In the genomic region with DNA sequence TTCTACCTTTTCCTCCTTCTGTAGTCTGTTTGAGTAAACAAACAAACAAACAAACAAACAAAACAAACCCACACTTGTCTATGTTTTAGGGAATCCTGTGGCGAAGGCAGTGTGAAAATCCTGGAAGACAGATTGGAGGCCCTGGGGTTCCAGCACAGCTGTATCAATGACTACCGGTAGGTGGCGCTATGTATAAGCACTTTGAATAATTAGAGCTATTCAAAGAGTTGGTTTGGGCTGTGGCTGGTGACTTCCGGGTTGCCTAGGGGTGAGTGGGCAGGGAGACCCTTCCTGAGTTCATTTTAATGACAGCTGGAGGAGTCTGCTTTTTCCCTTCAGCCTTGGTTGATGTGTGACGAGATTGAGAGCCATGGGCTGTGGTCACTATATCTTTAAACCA, we compare ENCODE assay signal across 8 mouse cellular contexts. TPM values are rescaled to one million over a fixed set of nuclear protein-coding genes. Genes with fewer than 3 reads are reported as not detected.
DNase-seq lines count a peak whose midpoint lies in the region; ATAC-seq and TF ChIP-seq lines count a peak whose summit lies in the region.
"Had no signal": no experiment of that assay in that cellular context is flagged by ENCODE, and none has a peak within 500 bp of the region (broad histone marks: within the 10 kb centered on the region; RNA-seq: fewer than 3 reads in every experiment).

No protein-coding gene starts in this region.

- no peaks in the 10 kb centered on the region; the same call in 1 of the 2 replicates for H3K4me1 ChIP-seq in lung, adult 2 months (ENCODE audit: control insufficient read depth, insufficient read depth, low read length)
- H3K4me1 ChIP-seq in liver, embryonic 14.5 days (replicated peaks; ENCODE audit: control insufficient read depth in 2 of 2, insufficient read depth in 2 of 2, low read length in 1 of 2), result no peaks in the 10 kb centered on the region
- H3K4me1 ChIP-seq: limb, embryonic 12.5 days had no signal

- no peak for DNase-seq in lung, adult 2 months
- DNase-seq in lung, postnatal 25 days (ENCODE audit: low spot score), result no peak
- DNase-seq in NIH3T3 (ENCODE audit: low read depth), result peak; percentile 69
- DNase-seq in brain, embryonic 14.5 days (ENCODE audit: low read depth), result peak; percentile 33
- DNase-seq in forelimb bud, embryonic 11.5 days (ENCODE audit: low read depth, low spot score), result peak; percentile 70
- DNase-seq in liver, embryonic 14.5 days (ENCODE audit: low read depth in 3 of 3, low spot score in 3 of 3), result no peak
- DNase-seq in spleen, postnatal 4 days (ENCODE audit: low spot score in 2 of 2), result peak; percentile 50 to 81

- H3K4me2 ChIP-seq in liver, embryonic 14.5 days (ENCODE audit: low read depth), result no peak overlapping the region
- H3K4me2 ChIP-seq: limb, embryonic 12.5 days had no signal

- no peak overlapping the region for H3K27ac ChIP-seq in liver, embryonic 14.5 days
- H3K27ac ChIP-seq: limb, embryonic 12.5 days had no signal

- TF ChIP-seq CTCF in lung, adult 2 months (IDR thresholded peaks at IDR 0.05; ENCODE audit: insufficient read depth, low read length), result peak; percentile 38
- peak; percentile 50; the same call in 1 of the 2 replicates for TF ChIP-seq CTCF in brain, embryonic 14.5 days (IDR thresholded peaks at IDR 0.05; ENCODE audit: borderline replicate concordance, extremely low read depth, insufficient read depth, insufficient read length)
- peak; percentile 73 for TF ChIP-seq CTCF in liver, embryonic 14.5 days (IDR thresholded peaks at IDR 0.05; ENCODE audit: low read depth)

- ATAC-seq in liver, embryonic 14.5 days (ENCODE audit: insufficient read depth), result no peak

- 50% methylated on average over 5 of the region's 5 CpGs for WGBS in lung, adult 2 months
- 21% methylated on average over 5 of the region's 5 CpGs for WGBS in liver, embryonic 14.5 days (ENCODE audit: insufficient replicate concordance)

- no peaks in the 10 kb centered on the region for H3K27me3 ChIP-seq in liver, embryonic 14.5 days (ENCODE audit: control insufficient read depth, insufficient read depth, low read length)
- H3K27me3 ChIP-seq: limb, embryonic 12.5 days had no signal

- H3K4me3 ChIP-seq in lung, adult 2 months (replicated peaks; ENCODE audit: extremely low read depth, low read depth, low read length), result no peak overlapping the region
- H3K4me3 ChIP-seq in liver, embryonic 14.5 days (ENCODE audit: insufficient read depth in 1 of 2, low read depth in 2 of 2, low read length in 2 of 2), result no peak overlapping the region
- H3K4me3 ChIP-seq: limb, embryonic 12.5 days had no signal

- no peak overlapping the region for H3K9ac ChIP-seq in liver, embryonic 14.5 days (replicated peaks)
- H3K9ac ChIP-seq: limb, embryonic 12.5 days had no signal

- TF ChIP-seq POLR2A in lung, adult 2 months (IDR thresholded peaks at IDR 0.05; ENCODE audit: borderline replicate concordance, extremely low read depth, low read depth, low read length), result no peak
- no peak for TF ChIP-seq POLR2A in brain, embryonic 14.5 days (IDR thresholded peaks at IDR 0.05; ENCODE audit: borderline replicate concordance, extremely low read depth, insufficient read depth, insufficient read length, poor library complexity, severe bottlenecking)

- no peak for TF ChIP-seq EP300 in liver, embryonic 14.5 days (IDR thresholded peaks at IDR 0.05; ENCODE audit: low read depth)

- no peaks in the 10 kb centered on the region for H3K36me3 ChIP-seq in liver, embryonic 14.5 days (replicated peaks; ENCODE audit: control insufficient read depth, insufficient read depth, low read depth)
- H3K36me3 ChIP-seq: limb, embryonic 12.5 days had no signal

- H3K9me3 ChIP-seq in liver, embryonic 14.5 days (ENCODE audit: control insufficient read depth, low read length), result no peaks in the 10 kb centered on the region
- H3K9me3 ChIP-seq: limb, embryonic 12.5 days had no signal

RNA-seq across cellular contexts. Expression of gene Fbxl5, which starts 15.9 kb away (rescaled TPM):
- 20.3 and 31.4 TPM in 2 replicates for polyA plus RNA-seq in lung, adult 2 months (2012; rRNA removed)
- polyA plus RNA-seq in brain, embryonic 14.5 days (2012; rRNA removed), result 51.5 and 53.7 TPM in 2 replicates
- polyA plus RNA-seq in liver, embryonic 14.5 days (2012; rRNA removed), result 9.0 and 10.3 TPM in 2 replicates
- polyA plus RNA-seq in liver, embryonic 14.5 days (2014; fragmentation: Nextera tagmentation; extraction: Ambion mirVana), result 21.5 and 22.6 TPM in 2 replicates

RNA-seq across cellular contexts. Expression of gene Bst1, which starts 18.7 kb away (rescaled TPM):
- polyA plus RNA-seq in lung, adult 2 months (2012; rRNA removed), result 8.4 and 8.8 TPM in 2 replicates
- polyA plus RNA-seq in brain, embryonic 14.5 days (2012; rRNA removed), result 0.04 and 0.11 TPM in 2 replicates
- polyA plus RNA-seq in liver, embryonic 14.5 days (2012; rRNA removed), result 0.18 and 0.19 TPM in 2 replicates
- polyA plus RNA-seq in liver, embryonic 14.5 days (2014; fragmentation: Nextera tagmentation; extraction: Ambion mirVana), result 0.52 and 0.69 TPM in 2 replicates
- polyA plus RNA-seq: limb, embryonic 12.5 days had no signal

RNA-seq across cellular contexts. Expression of gene Cd38, which starts 31.0 kb away (rescaled TPM):
- polyA plus RNA-seq in lung, adult 2 months (2012; rRNA removed), result 20.9 and 22.2 TPM in 2 replicates
- 2.0 and 2.7 TPM in 2 replicates for polyA plus RNA-seq in brain, embryonic 14.5 days (2012; rRNA removed)
- 5.2 TPM in 2 replicates for polyA plus RNA-seq in liver, embryonic 14.5 days (2012; rRNA removed)
- 9.3 and 10.6 TPM in 2 replicates for polyA plus RNA-seq in liver, embryonic 14.5 days (2014; fragmentation: Nextera tagmentation; extraction: Ambion mirVana)

Comparison
In these comparisons a context has a peak if more than half of its experiments do, and no peak if none do; other contexts are left out.
1. DNase-seq: peak in NIH3T3 (single experiment), brain, embryonic 14.5 days (single experiment), forelimb bud, embryonic 11.5 days (single experiment) and spleen, postnatal 4 days (2 of 2); none in lung, adult 2 months (single experiment), lung, postnatal 25 days (single experiment) and liver, embryonic 14.5 days (0 of 3).
2. Peak in every context shown above with its lines, with median percentiles within 50 percentile points of each other: CTCF ChIP-seq.